Mouse (Mus musculus) heart, adult 8-10 months (tissue): ENCODE data around the gene Asxl2. TPM values are rescaled to one million over a fixed set of nuclear protein-coding genes. Genes with fewer than 3 reads are reported as not detected.
"Not testable (repeated sequence)": the region's sequence is repeated elsewhere in the genome, so short reads cannot be mapped to it uniquely, and the experiment has no call there.

Source experiments
- DNase-seq: peaks from one replicate; pipeline ENCODE4 v3.0.0; 2022; ENCODE audit warnings: low spot score
- total RNA-seq, 4 experiments: library from RNA; stranded (reverse); gene quantifications; 2 replicates each; pipeline ENCODE4 v1.2.4; 2022

Gene Asxl2
- total RNA-seq, 4 experiments from 2014 or later: 18.3 to 26.2 (median 22.3) TPM

- DNase-seq: no peak
Measured at GRCm38 (mm10) chr12:3427891-3428775, 1.5 kb downstream of the Asxl2 start.

GRCm38 (mm10) chr12:3429681-3430442 is 3.2 kb downstream of the Asxl2 start:
- no peak for DNase-seq

- no peak for DNase-seq
Measured at GRCm38 (mm10) chr12:3430443-3430753, 3.7 kb downstream of the Asxl2 start.

- DNase-seq: no peak
Measured at GRCm38 (mm10) chr12:3430985-3431384, 4.3 kb downstream of the Asxl2 start.

GRCm38 (mm10) chr12:3433736-3434135 is 7.1 kb downstream of the Asxl2 start:
- no peak for DNase-seq

- no peak for DNase-seq
Measured at GRCm38 (mm10) chr12:3436446-3436845, 9.8 kb downstream of the Asxl2 start.

- DNase-seq: no peak
Measured at GRCm38 (mm10) chr12:3437815-3438214, 11.2 kb downstream of the Asxl2 start.

GRCm38 (mm10) chr12:3440916-3441315 is 14.3 kb downstream of the Asxl2 start:
- DNase-seq: no peak

- no peak for DNase-seq
Measured at GRCm38 (mm10) chr12:3441361-3441760, 14.7 kb downstream of the Asxl2 start.

- DNase-seq: no peak
Measured at GRCm38 (mm10) chr12:3453554-3453953, 26.9 kb downstream of the Asxl2 start.

GRCm38 (mm10) chr12:3463087-3463486 is 36.4 kb downstream of the Asxl2 start:
- no peak for DNase-seq

- no peak for DNase-seq
Measured at GRCm38 (mm10) chr12:3499662-3500061, 73.0 kb downstream of the Asxl2 start.

GRCm38 (mm10) chr12:3500071-3500470 is 73.4 kb downstream of the Asxl2 start:
- DNase-seq: no peak

GRCm38 (mm10) chr12:3518665-3519297 is 92.1 kb downstream of the Asxl2 start:
- no peak for DNase-seq

- DNase-seq: not testable (repeated sequence)
Measured at GRCm38 (mm10) chr12:3521806-3522205, 95.1 kb downstream of the Asxl2 start.

- DNase-seq: no peak
Measured at GRCm38 (mm10) chr12:3525536-3525935, 98.9 kb downstream of the Asxl2 start.

GRCm38 (mm10) chr12:3535446-3535845 is 108.8 kb downstream of the Asxl2 start:
- not testable (repeated sequence) for DNase-seq

- DNase-seq: no peak
Measured at GRCm38 (mm10) chr12:3537616-3538015, 111.0 kb downstream of the Asxl2 start.

- DNase-seq: no peak
Measured at GRCm38 (mm10) chr12:3538036-3538435, 111.4 kb downstream of the Asxl2 start.

GRCm38 (mm10) chr12:3539605-3540004 is 112.9 kb downstream of the Asxl2 start:
- no peak for DNase-seq

- no peak for DNase-seq
Measured at GRCm38 (mm10) chr12:3540871-3541270, 114.2 kb downstream of the Asxl2 start.

- DNase-seq: no peak
Measured at GRCm38 (mm10) chr12:3545451-3545850, 118.8 kb downstream of the Asxl2 start.
